Mouse (Mus musculus) embryonic fibroblast, embryonic 13.5 days (primary cell): Measurements from ENCODE around the gene Samd11.

Experiments used
- CTCF ChIP-seq: IDR thresholded peaks from 2 replicates; pipeline ENCODE4 v1.5.1; 2011; ENCODE audit warnings: mild to moderate bottlenecking, control low read depth, low read length, moderate library complexity, borderline replicate concordance; ENCODE audit not compliant: insufficient read depth
- POLR2A ChIP-seq: IDR thresholded peaks from 2 replicates; pipeline ENCODE4 v1.6.1; 2011; ENCODE audit warnings: low read depth, mild to moderate bottlenecking, control low read depth, low read length, moderate library complexity

DNA sequence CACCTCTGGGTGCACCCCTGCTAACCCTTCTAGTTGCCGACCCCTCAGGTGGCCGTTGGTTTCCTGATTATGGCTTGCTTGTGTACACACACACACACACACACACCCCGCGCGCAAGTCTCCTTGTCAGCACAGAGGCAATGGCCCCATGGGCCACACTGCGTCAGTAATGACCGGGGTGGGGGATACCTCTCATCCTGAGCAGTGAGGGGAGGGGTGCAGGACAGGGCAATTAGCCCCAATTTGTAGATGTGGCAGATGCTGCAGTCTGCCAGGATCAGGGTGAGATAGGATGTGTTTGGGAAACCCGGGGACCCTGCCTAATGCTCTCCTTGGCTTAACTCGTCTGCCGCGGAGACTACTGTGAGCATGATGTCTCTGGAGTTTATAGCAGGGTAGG, 5.9 kb downstream of the Samd11 start:
- TF ChIP-seq POLR2A (no peak), CTCF (no peak)
